Mouse (Mus musculus) heart, adult 11 months (tissue): ENCODE results near the gene Slc38a6.

Source experiments
- DNase-seq: peaks from one replicate; pipeline ENCODE4 v3.0.0; 2022

Slc38a6 gene

DNA sequence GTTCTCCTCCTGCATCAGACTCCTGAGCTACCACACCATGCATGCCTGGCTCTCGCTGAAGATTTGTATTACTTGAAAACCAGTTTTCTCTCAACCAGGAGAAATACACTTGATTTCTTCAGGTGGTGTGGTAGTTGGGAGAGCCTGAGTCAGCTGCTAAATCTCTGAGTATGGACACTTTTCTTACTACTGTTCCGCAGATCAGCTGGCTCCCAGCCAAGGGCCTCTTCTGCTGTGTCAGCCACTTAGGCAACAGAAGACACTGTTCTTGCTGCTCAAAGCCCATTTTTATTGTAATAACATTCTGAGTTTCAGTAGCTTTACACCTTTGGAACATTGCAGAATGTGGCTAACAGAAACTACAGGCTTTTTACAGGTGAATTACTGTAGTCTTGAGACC is 72.1 kb downstream of the Slc38a6 start:
- DNase-seq, result no peak

DNA sequence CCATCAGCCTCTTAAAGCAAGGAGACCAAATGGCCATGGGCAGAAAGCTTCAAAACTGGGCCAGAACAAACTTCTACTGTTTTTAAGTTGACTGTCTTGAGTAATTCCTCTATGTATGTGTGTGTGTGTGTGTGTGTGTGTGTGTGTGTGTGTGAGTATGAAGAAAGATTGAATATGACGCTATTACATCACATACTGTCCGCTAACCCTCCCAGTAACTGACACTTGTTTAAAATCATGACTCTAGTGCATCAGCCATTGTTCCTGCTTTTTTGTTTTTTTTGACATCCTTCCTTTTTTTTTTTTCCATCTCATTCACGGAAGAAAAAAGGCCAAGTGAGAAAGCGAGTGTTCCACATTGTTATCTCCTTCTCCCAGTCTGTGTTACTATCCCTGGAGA is 72.9 kb downstream of the Slc38a6 start:
- DNase-seq, result no peak

DNA sequence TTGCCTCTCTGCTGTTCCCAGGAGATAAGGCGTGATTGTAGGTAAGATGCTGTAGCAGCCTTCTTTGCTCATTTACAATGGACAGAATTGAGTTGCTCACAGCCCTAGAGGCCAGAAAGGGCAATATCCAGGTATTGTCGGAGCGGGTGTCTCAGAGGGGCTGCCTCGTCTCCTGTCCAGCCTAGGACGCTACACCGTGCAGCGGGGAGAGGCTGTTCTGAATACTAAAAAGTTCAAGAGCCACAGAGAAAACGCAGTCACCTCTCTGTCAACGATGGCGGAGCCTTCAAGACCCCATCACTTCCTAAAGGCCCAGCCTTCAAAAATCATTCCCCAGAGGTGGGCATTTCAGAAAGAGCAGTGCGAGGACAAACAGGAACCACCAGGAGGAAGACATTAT is 74.6 kb downstream of the Slc38a6 start:
- no peak for DNase-seq

DNA sequence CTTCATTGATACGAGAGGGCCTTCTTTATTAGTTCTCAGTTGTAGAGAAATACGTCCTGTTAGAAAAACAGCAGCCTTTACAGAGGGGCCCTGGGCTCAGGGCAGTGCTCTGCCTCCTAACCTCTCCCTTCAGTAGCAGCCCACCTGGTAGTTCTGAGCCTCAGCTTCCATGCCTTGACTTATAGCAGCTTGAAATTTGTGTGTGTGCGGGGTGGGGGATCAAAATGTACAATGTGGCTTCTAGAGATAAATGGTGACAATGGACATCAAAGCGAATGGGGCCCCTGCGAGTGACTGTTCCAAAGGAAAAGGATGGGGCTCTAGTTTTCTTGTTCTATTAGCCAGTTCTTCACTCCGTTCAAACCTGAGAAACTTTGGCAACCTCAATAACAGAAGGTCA is 76.8 kb downstream of the Slc38a6 start:
- DNase-seq, result no peak

DNA sequence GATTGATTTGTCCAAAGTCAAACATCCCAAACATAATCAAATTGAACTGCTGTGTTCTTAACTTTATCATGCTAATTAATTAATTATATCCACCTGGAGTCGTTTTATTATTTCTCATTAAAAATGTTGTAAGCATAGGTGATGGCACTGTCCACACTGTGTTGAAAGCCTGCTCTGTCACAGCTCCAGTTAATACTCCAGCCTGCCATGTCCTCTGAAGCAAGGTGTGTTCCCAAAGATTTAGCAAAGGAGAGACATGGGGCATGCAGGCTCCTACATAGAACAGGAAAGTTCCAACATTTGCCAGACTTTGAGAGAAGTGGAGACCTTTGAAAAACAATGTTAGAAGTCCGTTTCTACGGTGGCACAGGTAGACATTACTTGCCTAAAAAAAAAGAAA is 77.4 kb downstream of the Slc38a6 start:
- DNase-seq, result peak; percentile 21

DNA sequence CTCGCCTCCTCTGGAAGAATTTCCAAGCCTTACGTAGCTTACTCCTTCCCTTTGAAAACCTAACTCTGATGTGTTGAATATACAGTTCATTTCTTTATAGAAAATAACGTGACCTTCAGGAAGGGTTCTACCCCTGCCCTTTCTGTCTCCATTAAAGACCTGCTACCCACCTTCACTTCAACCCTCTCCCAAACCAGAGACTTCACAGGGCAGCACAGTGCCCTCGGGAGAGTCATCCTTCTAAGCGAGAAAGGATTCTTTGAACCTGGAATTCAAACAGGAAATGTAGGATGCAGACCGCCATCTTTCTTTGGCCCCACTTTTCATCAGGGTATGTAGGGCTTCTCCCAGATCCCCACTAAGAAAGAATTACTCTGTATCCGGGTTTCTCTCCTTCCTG is 80.0 kb downstream of the Slc38a6 start:
- peak; percentile 51 for DNase-seq

DNA sequence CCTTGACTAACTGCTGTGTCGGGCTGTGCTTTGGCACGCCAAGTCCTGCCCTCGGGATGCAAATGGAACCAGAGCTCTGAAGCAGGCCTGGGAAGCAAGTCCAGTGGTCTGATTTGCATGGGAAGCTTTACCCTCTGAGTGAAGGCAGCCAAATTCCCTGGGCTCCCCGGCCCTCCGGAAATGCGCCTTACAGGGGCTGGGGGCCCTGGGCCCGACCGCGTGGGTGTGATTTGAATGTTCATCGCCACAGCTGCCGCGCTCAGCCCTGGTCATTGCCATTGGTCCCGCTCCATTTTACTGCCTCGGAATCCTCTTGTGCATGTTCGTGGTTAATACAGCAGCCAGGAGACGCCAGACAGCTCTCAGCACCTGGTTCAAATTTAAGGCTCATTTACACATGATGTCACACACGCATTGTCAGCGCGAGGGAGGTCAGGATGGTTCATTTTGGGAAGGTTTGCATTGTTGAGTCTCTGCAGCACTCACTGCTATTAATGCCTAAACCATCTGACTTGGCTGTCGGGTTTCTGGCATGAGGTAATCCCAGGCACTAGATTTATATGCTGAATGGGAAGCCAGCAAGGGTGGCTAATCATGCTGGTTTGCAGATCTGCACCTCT is 81.0 kb downstream of the Slc38a6 start:
- peak; percentile 84 for DNase-seq

DNA sequence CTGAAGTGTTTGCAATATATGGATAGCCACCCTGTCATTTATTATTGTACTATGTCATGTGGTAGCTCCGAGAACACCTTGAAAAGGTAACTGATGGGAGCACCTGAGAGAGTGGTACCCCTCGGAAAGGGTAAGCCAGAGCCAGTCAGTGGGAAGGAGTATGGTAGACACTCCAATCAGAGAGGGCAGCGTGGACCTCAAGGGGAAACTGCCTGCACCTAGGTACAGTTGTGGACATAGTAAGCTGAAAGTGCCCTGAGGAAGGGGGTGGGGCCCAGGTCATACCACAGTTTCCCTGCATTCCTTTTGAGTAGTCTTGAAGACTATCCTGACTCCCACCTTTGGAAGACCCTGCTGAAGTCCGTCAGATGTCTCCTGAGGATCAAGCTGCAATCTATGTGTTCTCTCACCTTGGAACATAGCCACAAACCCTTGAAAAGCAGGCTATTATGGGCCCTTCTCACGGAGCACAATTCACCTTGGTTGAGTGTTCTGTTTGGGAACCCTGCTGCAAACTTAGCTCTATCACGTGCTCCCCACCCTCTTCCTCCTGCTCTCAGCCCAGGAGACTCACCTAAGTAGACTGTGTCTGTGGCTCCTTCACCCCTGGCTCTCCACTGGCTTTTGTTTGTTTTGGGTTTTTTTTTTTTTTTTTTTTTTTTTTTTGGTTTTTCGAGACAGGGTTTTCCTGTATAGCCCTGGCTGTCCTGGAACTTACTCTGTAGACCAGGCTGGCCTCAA is 82.5 kb downstream of the Slc38a6 start:
- DNase-seq, result peak; percentile 70

DNA sequence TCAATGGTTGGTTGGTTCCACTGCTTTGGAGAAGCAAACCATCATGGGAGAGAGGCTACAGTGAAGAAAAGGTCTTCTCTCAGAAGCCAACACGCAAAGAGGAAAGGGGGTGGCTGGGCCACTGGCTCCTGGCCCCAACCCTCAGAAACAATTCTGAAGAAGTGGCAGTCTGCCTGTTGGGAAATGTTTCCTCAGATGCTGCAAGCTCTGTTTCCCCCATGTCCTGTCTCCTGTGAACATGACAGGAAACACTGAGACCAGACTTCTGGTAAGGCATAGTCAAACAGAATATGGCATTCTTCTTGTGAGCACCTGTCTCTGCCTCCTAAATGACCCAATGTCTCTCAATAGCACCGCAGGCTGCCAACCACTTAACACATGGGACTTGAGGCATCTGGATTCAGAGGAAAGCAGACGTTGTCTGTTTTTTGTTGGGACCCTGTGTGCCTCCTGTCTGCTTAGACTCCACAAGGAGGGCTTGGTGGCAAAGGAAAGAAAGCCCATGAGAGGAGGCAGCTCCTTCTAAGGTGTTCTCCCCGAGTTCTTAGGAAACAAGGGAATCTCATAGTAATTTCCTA is 83.9 kb downstream of the Slc38a6 start:
- peak; percentile 78 for DNase-seq

DNA sequence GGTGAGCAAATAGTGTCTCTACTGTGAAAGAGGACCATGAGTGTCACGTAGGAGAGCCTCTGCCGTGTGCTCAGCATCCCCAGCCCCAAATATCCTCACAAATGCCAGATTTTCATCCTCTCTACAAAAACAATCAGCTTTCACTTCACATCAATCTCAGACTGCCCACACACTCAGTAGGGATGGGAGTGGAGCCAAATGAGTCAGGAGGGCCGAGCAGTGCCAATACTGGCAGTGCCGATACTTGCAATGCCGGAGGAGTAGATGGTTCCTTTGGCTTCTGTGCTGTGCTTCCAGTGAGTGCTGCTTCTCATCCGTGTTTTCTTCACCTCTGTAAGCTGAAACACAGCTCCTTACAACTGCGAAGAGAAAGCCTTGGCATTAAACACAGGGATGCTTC is 84.6 kb downstream of the Slc38a6 start:
- DNase-seq, result peak; percentile 80

DNA sequence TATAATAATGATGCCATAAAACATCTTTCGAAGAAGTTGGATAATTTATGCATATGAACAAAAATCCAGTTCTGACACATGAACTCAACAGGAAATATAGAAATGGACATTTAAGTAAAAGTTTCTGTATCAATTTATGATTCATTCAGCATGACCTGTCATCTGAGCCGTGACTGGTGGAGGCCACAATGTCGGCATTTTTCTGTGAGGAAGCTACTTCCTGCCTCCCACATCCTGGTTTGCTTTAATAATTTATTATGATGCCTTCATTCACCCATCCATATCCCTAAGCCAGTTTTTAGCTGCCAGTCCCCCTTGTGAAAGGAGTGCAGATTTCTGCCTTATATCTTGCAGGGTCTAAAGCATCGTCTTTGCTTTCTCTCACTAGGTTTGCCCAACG is 91.4 kb downstream of the Slc38a6 start:
- no peak for DNase-seq

DNA sequence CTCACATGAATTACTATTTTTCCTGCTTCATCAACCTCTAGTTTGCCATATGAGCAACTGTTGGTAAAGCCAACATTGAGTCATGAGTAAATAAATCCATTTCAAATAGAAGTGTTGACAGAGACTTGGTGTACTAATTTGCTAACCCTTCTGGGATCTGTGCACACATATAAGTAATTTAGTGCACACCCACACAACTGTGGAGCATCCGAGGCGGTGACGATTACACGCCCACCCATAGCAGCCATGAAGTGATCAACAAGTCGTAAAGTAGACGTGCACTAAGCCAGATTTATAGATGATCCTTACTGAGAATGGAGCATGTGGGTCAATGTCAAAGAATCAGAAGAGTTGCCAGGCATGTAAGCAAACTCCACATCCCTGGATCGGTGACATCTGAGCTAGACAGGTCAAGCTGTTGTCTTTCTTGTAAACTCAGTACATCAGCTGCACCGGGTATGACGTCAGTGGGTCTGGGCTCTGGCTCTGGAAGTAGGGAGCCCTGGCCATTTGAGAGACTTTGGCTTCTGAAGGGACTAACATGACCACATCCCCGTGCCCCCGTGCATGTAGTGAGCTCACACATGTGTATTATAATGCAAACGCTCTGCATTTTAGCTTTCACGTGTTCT is 92.3 kb downstream of the Slc38a6 start:
- peak; percentile 69 for DNase-seq

DNA sequence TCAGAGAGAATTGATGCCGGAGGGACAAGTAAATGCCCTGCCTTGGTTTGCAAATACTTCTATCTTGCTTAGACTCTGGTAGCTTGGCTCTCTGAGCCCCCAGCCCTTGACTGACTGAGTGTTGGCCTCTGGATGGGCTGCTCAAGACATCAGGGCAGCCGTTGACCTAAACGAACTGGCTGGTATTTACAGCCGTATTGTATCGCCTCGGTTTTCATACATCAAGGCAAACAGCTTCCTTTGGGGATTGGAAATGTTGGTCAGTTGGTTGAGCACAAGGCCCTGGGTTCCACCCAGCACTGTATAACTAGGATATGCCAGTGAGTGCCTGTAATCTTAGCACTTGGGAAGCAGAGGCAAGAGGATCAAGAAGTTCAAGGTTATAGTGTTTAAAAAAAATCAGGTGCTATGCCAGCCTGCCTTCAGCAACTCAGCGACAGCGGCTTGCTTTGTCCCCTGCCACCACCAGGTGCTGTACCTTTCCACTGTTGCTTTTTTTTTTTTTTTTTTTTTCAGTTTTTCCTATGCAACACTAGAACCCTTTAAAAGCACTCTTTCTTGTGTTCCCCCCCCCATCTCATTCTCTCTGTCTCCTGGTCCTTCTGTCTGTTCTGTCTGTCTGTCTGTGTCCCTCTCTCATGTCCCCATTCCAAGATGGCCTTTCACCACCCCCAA is 94.2 kb downstream of the Slc38a6 start:
- DNase-seq, result peak; percentile 67

DNA sequence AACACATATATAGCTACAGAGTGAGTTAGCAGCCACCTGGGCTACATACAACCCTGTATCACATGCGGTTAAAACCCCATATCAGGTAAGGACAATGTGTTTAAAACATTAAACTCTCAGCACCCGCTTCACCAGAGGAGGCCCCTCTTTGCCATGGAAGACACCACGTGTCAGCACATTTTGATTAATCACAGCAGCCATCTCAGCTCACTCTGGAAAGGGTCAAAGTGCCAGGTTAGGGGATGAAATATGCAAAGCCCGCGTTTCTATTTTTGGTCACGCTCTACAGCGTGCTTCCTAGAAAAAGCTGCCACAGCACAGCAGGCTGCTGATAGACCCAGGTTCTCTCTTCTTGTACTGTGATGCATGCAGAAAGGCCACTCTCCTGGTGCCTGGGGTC is 94.9 kb downstream of the Slc38a6 start:
- DNase-seq, result peak; percentile 70

DNA sequence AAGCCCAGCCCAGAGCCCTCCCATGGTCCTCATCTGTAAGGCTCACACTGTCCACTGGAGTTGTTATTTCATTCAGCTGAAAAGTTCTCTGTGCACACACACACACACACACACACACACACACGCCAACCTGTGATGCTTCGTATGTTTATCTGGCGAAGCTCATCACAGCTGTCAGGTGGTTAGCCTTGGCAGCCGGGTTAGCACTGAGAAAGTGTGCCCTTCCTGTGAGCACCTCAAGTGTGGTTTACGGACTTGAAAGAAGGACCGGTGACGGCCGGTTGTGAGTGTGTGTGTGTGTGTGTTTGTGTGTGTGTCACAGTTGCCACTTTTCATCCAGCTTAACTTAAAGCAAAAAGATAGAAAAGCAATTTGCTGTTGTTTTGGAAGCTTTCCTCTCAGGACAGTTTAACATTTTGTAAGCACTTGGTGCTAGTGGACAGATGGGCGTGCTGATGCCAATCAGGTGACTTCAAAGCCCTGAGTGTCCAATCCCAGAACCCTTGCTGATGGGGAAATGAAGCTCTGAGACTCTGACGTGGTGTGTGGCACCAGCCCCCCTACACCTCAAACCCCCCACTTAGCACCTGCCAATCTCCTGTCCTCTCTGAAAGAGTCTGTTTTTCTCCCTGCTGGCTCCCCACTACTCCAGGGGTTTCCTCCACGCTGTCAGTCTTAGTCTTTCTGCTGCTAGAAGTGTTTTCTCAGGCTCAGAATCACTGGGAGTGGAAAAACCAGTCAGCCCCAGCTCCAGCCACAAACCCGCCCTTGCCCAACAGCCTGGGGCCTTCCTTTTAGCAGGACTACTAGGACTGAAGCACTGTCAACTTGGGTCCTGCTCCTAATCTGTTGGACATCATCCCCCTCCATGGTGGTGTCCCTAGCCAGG is 96.0 kb downstream of the Slc38a6 start:
- peak; percentile 90 for DNase-seq

DNA sequence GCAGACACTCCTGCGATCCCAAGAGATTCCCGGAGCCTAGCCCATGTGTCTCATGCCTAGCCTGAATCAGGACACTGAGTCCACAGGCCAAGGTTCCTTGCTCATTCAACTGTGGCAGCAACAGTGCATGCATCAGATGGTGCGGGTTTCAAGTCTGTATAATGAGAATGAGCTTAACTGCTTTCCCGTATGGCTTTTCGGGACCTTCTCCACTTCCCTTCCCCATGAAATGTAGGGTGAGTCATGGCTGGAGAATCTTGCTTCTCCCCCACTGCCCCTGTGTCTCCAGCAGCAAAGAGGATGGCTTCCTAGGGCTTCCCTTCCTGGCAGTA is 96.6 kb downstream of the Slc38a6 start:
- DNase-seq, result peak; percentile 91

DNA sequence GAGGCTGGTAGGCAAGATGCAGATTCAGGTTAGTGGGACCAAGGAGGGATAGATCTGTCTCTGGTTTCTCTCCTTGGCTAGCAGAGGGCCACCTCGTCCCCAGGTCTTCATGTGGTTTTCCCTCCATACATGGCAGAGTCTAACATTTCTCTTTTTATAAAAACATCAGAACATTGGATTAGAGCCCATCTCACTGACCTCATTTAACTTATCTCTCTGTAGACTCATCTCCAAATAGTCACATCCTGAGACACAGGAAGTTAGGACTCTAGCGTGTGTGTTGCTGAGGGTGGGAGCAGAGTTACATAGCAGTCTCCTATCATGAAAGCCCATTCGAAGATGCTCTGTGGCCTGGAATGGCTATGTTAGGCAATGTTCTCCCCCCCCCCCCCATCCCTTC is 97.3 kb downstream of the Slc38a6 start:
- DNase-seq, result peak; percentile 84

DNA sequence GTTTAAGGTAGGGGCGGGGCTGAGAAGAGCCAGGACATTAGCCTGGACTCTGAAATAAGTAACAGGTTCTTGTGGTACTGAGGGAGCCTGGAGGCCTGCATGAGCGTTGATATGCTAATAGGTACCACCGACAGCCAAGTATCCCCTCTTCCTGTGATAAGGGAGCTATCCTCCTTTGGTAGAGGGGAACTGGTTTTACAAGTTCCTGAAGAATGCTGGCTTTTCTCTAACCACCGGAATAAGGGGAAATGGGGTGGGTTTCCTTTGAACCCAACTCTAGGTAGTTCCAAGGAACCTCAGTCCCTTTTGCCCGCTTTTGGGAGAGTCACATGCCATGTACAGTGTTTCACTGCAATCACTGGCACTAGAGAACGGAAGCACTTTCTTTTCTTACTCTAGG is 98.2 kb downstream of the Slc38a6 start:
- DNase-seq, result peak; percentile 70

DNA sequence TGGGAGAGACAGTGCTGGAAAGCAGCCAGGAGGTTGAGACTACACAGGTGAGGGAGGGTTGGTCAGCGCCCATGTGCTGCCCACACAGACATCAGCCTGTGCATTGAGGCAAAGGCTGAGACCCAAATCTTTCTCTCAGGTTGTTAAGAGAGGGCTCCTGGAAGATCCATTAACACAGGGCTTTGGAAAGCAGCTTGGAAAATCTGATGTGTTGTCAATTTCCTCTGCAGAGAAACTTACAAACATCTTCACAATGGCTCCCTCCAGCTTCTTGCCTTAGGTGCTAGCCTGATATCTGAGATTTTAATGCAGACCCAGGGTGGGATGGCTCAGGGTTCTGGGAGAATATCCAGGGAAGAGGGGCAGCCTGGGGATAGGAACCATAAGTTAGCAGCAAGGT is 105.9 kb downstream of the Slc38a6 start:
- DNase-seq, result peak; percentile 90

DNA sequence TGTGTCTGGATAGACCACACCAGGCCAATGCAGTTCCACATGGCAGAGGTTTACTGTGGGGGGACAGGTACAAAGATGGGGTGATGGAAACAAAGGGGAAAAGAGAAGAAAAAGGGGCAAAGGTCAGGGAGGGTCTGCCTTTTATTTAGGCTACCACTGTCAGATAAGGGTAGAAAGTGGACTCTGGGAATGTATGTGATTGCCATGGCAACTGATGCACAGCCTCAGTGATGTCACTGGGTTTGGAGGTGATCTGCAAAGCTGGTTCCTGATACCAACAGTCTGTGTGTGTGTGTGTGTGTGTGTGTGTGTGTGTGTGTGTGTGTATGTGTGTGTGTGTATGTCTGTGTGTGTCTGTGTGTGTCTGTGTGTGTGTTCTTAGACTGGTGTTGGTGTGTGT is 106.4 kb downstream of the Slc38a6 start:
- DNase-seq, result peak; percentile 81

DNA sequence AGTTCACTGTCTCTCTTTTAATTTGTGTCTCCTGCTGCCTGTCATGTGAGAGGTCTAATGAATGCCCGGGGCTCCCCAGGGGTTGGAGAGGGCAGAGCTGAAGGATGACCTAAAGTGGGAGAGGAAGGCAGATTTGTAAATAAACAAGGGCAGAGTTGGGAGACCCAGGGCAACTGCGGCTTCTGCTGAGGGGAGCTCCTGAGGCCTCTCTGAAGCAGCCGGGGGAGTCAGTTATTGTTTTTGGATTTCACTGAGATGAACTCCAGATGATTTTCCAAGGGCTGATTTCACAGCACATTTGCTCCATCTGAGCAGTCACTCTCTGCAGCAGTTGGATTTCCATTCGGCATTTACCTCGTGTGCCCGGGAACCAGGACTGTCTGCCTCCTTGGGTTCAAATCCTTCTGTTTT is 107.3 kb downstream of the Slc38a6 start:
- DNase-seq, result peak; percentile 85

DNA sequence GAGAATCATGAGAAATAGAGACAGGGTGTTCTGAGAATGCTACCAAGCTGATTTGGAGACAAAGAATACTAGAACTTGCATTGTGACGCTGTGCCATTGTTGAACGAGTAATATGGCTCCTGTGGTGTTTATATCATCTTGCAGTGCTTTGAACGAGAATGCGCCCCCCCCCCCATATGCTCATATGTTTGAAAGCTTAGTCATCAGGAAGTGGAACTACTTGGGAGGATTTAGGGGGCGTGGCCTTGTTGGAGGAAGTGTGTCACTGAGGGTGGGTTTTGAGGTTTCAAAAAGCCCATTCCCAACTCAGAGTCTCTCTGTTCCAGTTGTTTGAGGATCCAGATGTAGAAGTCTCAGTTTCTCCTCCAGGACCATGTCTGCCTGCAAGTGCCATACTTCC is 108.0 kb downstream of the Slc38a6 start:
- no peak for DNase-seq

DNA sequence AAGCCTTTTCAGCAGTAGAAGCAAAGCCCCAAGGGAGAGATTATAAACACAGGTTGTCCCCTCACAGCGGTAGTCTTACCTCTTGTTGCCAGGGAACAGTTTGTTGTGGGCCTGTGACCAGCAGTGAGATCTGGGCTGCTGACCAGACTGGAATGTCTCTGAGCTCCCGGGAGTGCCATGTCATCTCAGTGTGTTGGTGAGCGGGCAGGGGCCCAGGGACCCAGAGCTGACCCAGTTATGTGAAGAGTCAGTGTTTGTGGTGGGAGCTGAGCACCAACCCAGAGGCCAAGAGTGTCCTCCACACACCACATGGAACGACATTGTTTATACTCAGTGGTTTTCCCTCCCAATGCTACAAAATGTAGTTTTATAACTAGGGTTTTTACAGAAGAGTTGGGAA is 112.8 kb downstream of the Slc38a6 start:
- peak; percentile 96 for DNase-seq
